20 mouse cellular contexts compared by ENCODE assay signal in genomic region chr8:46832399-46832798, GRCm38 (mm10).
DNase-seq lines count a peak whose midpoint lies in the region; ATAC-seq and TF ChIP-seq lines count a peak whose summit lies in the region.
"Had no signal": no experiment of that assay in that cellular context is flagged by ENCODE, and none has a peak within 500 bp of the region (broad histone marks: within the 10 kb centered on the region; RNA-seq: fewer than 3 reads in every experiment).

No protein-coding gene starts in this region.

- H3K27me3 ChIP-seq in kidney, postnatal 0 days (ENCODE audit: insufficient read depth, low read length), result no peaks in the 10 kb centered on the region
- H3K27me3 ChIP-seq in intestine, embryonic 15.5 days (replicated peaks), result no peaks in the 10 kb centered on the region
- no peaks in the 10 kb centered on the region for H3K27me3 ChIP-seq in small intestine, adult 2 months (ENCODE audit: control insufficient read depth, insufficient read depth, low read length)
- no peaks in the 10 kb centered on the region for H3K27me3 ChIP-seq in embryonic facial prominence, embryonic 10.5 days (replicated peaks; ENCODE audit: low read depth, poor library complexity, severe bottlenecking)
- H3K27me3 ChIP-seq: embryonic facial prominence, embryonic 13.5 days; forebrain, embryonic 12.5 days; heart, embryonic 12.5 days had no signal

- no peak for ATAC-seq in kidney, postnatal 0 days (replicated peaks; ENCODE audit: low FRiP score, low read depth)
- ATAC-seq in activated CD4-positive, CD25-positive, alpha-beta regulatory T cell, adult 4 months, result peak; percentile 30
- peak; percentile 66 for ATAC-seq in intestine, embryonic 15.5 days
- ATAC-seq: forebrain, embryonic 16.5 days had no signal

- 72% methylated on average over 3 of the region's 3 CpGs for WGBS in kidney, postnatal 0 days
- 52% methylated on average over 3 of the region's 3 CpGs for WGBS in intestine, embryonic 15.5 days
- 34% methylated on average over 3 of the region's 3 CpGs for WGBS in small intestine, adult 2 months
- 91% methylated on average over 3 of the region's 3 CpGs for WGBS in embryonic facial prominence, embryonic 10.5 days
- 71% methylated on average over 3 of the region's 3 CpGs for WGBS in lung, adult 2 months

- no peak overlapping the region for H3K4me3 ChIP-seq in kidney, postnatal 0 days (replicated peaks; ENCODE audit: low read depth, low read length)
- no peak overlapping the region for H3K4me3 ChIP-seq in intestine, embryonic 15.5 days (replicated peaks)
- no peak overlapping the region for H3K4me3 ChIP-seq in small intestine, adult 2 months (ENCODE audit: low read depth, low read length)
- H3K4me3 ChIP-seq in embryonic facial prominence, embryonic 10.5 days, result no peak overlapping the region
- H3K4me3 ChIP-seq in lung, adult 2 months (replicated peaks; ENCODE audit: extremely low read depth, low read depth, low read length), result no peak overlapping the region
- H3K4me3 ChIP-seq: embryonic facial prominence, embryonic 13.5 days; forebrain, embryonic 12.5 days; heart, adult 2 months; heart, embryonic 12.5 days; hindbrain, embryonic 10.5 days had no signal

- H3K27ac ChIP-seq in kidney, postnatal 0 days, result 0 out of 2 replicates have a peak overlapping the region, but pooled peaks have one; percentile 3
- H3K27ac ChIP-seq in intestine, embryonic 15.5 days, result peak overlapping the region; percentile 86; the same call in 1 of the 2 replicates
- peak overlapping the region; percentile 78; the same call in 1 of the 2 replicates for H3K27ac ChIP-seq in small intestine, adult 2 months (ENCODE audit: insufficient read depth, low read depth, low read length)
- H3K27ac ChIP-seq in embryonic facial prominence, embryonic 10.5 days (replicated peaks), result no peak overlapping the region
- H3K27ac ChIP-seq: embryonic facial prominence, embryonic 13.5 days; forebrain, embryonic 12.5 days; heart, adult 2 months; hindbrain, embryonic 10.5 days; hindbrain, embryonic 14.5 days had no signal

- H3K9me3 ChIP-seq in kidney, postnatal 0 days (replicated peaks; ENCODE audit: low read length), result no peaks in the 10 kb centered on the region
- H3K9me3 ChIP-seq in intestine, embryonic 15.5 days, result no peaks in the 10 kb centered on the region
- H3K9me3 ChIP-seq in embryonic facial prominence, embryonic 10.5 days, result no peaks in the 10 kb centered on the region
- H3K9me3 ChIP-seq: embryonic facial prominence, embryonic 13.5 days; forebrain, embryonic 12.5 days; heart, embryonic 12.5 days; hindbrain, embryonic 10.5 days had no signal

- no peak overlapping the region for H3K9ac ChIP-seq in kidney, postnatal 0 days (ENCODE audit: low read depth, low read length)
- no peak overlapping the region for H3K9ac ChIP-seq in intestine, embryonic 15.5 days
- H3K9ac ChIP-seq: embryonic facial prominence, embryonic 13.5 days; forebrain, embryonic 12.5 days; heart, embryonic 12.5 days; hindbrain, embryonic 14.5 days had no signal

- H3K4me1 ChIP-seq in kidney, postnatal 0 days (replicated peaks; ENCODE audit: insufficient read depth, low read length), result 0 out of 2 replicates have a peak, but pooled peaks cover 12% of the 10 kb centered on the region
- peaks cover 13% of the 10 kb centered on the region for H3K4me1 ChIP-seq in intestine, embryonic 15.5 days (replicated peaks)
- peaks cover 48% of the 10 kb centered on the region for H3K4me1 ChIP-seq in small intestine, adult 2 months (ENCODE audit: control insufficient read depth, insufficient read depth, insufficient read length, low read length)
- 0 out of 2 replicates have a peak, but pooled peaks cover 3% of the 10 kb centered on the region for H3K4me1 ChIP-seq in embryonic facial prominence, embryonic 10.5 days
- peaks cover 16% of the 10 kb centered on the region for H3K4me1 ChIP-seq in lung, adult 2 months (ENCODE audit: control insufficient read depth, insufficient read depth, low read length)
- H3K4me1 ChIP-seq: forebrain, embryonic 12.5 days had no signal

- no peak for TF ChIP-seq CTCF in kidney, postnatal 0 days (IDR thresholded peaks at IDR 0.05; ENCODE audit: low read depth)
- no peak for TF ChIP-seq CTCF in small intestine, adult 2 months (IDR thresholded peaks at IDR 0.05; ENCODE audit: extremely low read depth, insufficient read length, insufficient replicate concordance, low read depth, low read length)
- TF ChIP-seq CTCF in lung, adult 2 months (IDR thresholded peaks at IDR 0.05; ENCODE audit: insufficient read depth, low read length), result no peak

- no peak for TF ChIP-seq POLR2A in small intestine, adult 2 months (IDR thresholded peaks at IDR 0.05; ENCODE audit: low read depth, low read length)
- no peak for TF ChIP-seq POLR2A in lung, adult 2 months (IDR thresholded peaks at IDR 0.05; ENCODE audit: borderline replicate concordance, extremely low read depth, low read depth, low read length)

- DNase-seq in kidney, postnatal 0 days (ENCODE audit: low spot score), result no peak
- DNase-seq in kidney, adult 18-20 months, result no peak
- no peak for DNase-seq in embryonic facial prominence, embryonic 10.5 days (ENCODE audit: low spot score)
- no peak for DNase-seq in lung, adult 2 months
- DNase-seq in adrenal gland, adult 2 months, result no peak
- DNase-seq: adrenal gland, adult 8-10 months; cerebellum, adult 11 months; cerebellum, adult 8-10 months; cerebellum, postnatal 14 days; gastrocnemius, postnatal 10 days; heart, adult 2 months had no signal

- no peaks in the 10 kb centered on the region for H3K36me3 ChIP-seq in kidney, postnatal 0 days (ENCODE audit: insufficient read depth, low read length)
- no peaks in the 10 kb centered on the region for H3K36me3 ChIP-seq in intestine, embryonic 15.5 days
- peaks cover 10% of the 10 kb centered on the region for H3K36me3 ChIP-seq in small intestine, adult 2 months (ENCODE audit: control insufficient read depth, insufficient read depth, low read length)
- H3K36me3 ChIP-seq in embryonic facial prominence, embryonic 10.5 days (replicated peaks), result peaks cover 2% of the 10 kb centered on the region; the same call in 1 of the 2 replicates
- H3K36me3 ChIP-seq: forebrain, embryonic 12.5 days had no signal

- H3K4me2 ChIP-seq in kidney, postnatal 0 days (ENCODE audit: low read length), result no peak overlapping the region
- H3K4me2 ChIP-seq in intestine, embryonic 15.5 days (replicated peaks), result no peak overlapping the region
- H3K4me2 ChIP-seq: embryonic facial prominence, embryonic 13.5 days; forebrain, embryonic 12.5 days; heart, embryonic 12.5 days; hindbrain, embryonic 14.5 days had no signal
